Mouse (Mus musculus) left cerebral cortex, adult 11 months (tissue): ENCODE results near the gene Cep83.
"Not testable (repeated sequence)": the region's sequence is repeated elsewhere in the genome, so short reads cannot be mapped to it uniquely, and the experiment has no call there.

Experiments
- DNase-seq: peaks from one replicate; pipeline ENCODE4 v3.0.0; 2022; ENCODE audit warnings: low spot score

The Cep83 gene

DNA sequence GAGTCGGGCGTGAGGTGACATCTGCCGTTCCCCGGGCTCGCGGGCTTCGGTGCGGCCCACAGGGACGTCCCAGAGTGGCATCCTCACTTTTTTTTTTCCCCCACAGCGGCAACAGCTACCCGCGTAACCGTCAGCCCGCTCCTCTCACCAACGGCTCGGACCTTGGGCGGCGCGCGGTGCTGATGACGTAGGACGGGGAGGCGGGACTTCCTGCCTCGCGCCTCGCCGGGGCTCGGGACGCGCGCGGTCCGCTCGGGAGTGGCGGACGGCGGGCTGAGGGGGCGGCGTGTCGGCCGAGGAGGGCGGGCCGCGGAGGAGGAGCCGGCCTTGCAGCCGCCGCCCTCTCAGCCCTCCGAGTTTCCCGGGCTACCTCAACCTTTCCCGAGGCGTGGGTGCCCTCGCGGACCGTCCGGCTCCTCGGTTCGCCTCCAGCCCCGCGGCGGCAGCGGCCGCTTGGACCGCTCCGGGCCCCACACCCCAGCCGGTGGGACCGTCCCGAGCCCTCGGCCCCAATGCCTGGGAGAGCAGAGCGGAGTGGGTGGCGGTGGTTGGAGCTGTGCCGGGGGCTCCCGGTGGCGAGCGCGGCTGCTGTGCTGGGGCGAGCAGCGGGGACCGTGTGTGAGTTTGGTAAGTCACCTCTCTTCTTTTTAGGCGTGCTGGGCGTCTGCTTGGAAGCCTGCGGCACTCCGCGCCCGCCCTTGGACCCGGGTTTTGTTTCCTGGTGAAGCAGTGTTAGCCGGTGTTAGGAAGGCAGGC lies at the start of gene Cep83:
Gene Cep83 (plus strand): TSS at position 235 of the 756 bp plus-strand sequence.
- peak; percentile 84 for DNase-seq

- no peak for DNase-seq
Observed at GRCm38 (mm10) chr10:94639281-94639680, 49.2 kb upstream of the Cep83 start.

DNA sequence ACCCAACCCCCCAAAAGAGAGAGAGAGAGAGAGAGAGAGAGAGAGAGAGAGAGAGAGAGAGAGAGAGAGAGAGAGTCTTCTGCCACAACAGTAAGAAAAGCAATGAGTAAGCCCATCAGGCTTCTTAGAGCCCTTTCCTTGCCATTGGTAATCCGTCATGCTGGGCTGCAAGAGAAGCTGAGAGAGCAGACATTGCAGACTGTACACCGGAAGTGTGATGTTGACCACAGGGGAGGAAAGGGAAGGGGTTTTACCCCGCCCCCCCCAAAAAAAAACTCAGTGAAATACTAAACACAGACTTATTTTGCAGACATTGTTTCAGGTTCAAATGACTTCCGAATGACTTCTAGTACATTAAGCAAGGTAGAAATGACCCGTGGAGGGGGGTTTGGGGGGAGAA lies 48.4 kb upstream of the Cep83 start:
- DNase-seq, result no peak

DNA sequence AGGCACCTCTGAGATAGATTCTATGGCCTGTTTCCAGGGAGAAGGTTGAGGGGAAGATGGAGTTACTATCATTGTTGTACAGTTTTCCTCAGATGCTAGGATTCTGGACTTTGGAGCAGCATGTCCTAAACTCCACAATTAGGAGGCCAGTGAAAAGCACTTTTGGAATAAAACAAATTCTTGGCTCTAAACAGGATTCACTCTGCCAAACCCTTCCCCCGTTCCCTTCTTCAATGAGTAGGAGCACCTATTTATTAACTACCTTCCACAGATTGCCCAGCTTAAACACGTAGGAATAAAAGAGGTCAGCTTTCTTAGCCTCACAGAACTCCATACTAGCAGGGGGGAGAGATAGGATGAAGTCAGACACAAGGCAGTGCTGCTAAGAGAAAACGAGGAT lies 24.4 kb upstream of the Cep83 start:
- DNase-seq, result no peak

- DNase-seq, result no peak
Observed at GRCm38 (mm10) chr10:94664455-94664854, 24.0 kb upstream of the Cep83 start.

- DNase-seq, result no peak
Observed at GRCm38 (mm10) chr10:94668147-94668546, 20.3 kb upstream of the Cep83 start.

GRCm38 (mm10) chr10:94687801-94688419 lies 544 bp upstream of the Cep83 start:
- peak; percentile 37 for DNase-seq

- DNase-seq, result no peak
Observed at GRCm38 (mm10) chr10:94689176-94689510, 689 bp downstream of the Cep83 start.

- DNase-seq, result no peak
Observed at GRCm38 (mm10) chr10:94690376-94690775, 1.9 kb downstream of the Cep83 start.

- DNase-seq, result no peak
Observed at GRCm38 (mm10) chr10:94692163-94692562, 3.7 kb downstream of the Cep83 start.

DNA sequence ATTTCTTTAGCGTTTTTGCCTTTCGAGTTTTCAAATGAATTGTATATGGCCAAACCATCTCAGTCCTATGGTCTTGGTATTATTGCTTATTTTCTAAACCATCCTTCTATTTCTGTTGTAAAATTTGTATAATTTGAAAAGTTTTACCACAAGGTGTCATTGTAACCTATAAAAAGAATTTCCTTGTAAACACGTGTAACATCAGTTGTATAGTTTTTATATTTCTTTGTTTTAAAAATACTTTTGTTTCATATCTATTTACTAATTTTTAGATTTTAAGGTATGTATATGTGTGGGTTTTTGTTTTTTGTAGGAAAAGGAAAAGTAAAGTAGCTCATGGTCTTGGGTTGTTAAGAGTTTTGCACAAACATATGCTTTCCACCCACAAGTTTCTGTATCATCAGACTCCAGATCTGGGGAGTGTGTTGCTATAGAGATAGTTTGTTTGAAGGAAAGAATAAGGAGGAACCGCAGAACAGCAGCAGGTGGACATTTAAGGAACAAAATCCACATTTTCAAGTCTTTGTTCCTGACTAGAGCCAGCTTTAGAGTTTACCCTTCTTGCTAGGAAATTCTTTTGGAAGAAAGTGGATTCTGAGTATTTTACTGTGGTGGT lies 17.3 kb downstream of the Cep83 start:
- no peak for DNase-seq

- DNase-seq, result no peak
Observed at GRCm38 (mm10) chr10:94706695-94707094, 18.2 kb downstream of the Cep83 start.

- DNase-seq, result no peak
Observed at GRCm38 (mm10) chr10:94709622-94710319, 21.3 kb downstream of the Cep83 start.

- DNase-seq, result no peak
Observed at GRCm38 (mm10) chr10:94710320-94710695, 21.9 kb downstream of the Cep83 start.

GRCm38 (mm10) chr10:94720300-94720699 lies 31.8 kb downstream of the Cep83 start:
- no peak for DNase-seq

GRCm38 (mm10) chr10:94728053-94728452 lies 39.6 kb downstream of the Cep83 start:
- not testable (repeated sequence) for DNase-seq

GRCm38 (mm10) chr10:94730445-94730844 lies 42.0 kb downstream of the Cep83 start:
- no peak for DNase-seq

GRCm38 (mm10) chr10:94734829-94735228 lies 46.4 kb downstream of the Cep83 start:
- DNase-seq, result no peak

DNA sequence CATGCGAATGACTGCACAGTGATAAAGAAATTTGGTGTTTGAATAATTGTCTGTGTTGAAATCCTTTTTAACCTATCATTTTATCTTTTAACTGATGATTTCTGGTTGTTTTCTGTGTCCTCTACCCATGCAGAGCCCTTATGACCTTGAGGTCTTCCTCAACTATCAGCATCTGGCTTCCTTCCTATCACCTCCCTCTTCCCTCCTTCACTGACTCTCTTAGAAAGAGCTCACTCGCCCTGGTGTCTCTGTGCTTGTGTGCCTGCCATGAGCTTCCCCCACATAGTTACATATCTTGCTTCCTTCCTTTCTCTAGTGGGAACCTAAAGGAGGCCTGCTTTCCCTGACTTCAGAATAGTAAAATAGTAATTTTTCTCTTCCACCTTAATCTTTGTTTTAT lies 51.8 kb downstream of the Cep83 start:
- no peak for DNase-seq

DNA sequence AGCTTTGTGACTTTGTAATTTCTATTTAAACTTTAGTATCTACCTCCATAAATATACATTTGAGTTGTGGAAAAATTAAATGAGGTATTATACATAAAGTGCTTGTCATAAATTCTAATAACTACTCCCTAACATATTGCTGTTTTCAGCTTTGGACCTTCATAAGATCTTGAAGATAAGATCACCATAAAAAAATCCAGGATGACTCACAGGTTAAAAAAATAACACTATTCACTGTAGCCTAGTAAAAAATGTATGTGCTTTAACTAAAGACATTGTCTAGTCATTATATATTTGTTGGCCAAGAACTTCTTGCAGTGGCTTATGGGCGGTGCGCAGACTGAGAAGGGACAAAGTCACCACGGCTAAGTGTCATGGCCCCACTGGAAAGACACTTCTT lies 53.0 kb downstream of the Cep83 start:
- DNase-seq, result no peak

GRCm38 (mm10) chr10:94747011-94747410 lies 58.6 kb downstream of the Cep83 start:
- DNase-seq, result no peak

DNA sequence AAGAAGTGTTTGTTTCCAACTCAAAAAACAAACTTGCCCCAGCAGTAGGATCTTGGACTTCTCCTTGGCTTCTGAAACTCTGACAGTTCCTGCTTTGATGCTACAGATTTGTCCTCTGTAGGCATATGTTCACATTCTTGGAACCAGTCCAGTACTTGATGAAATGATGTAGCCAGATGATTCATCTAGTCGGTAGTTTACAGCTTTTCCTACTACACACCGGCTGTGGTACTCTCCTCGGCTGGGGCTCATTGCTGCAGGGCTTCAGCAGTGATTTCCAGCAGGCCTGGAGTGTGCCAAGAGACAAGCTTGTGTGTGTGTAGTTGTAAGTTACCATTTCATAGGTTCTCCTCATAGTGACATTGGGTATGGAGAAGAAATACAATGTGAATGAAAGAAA lies 83.0 kb downstream of the Cep83 start:
- peak; percentile 24 for DNase-seq

DNA sequence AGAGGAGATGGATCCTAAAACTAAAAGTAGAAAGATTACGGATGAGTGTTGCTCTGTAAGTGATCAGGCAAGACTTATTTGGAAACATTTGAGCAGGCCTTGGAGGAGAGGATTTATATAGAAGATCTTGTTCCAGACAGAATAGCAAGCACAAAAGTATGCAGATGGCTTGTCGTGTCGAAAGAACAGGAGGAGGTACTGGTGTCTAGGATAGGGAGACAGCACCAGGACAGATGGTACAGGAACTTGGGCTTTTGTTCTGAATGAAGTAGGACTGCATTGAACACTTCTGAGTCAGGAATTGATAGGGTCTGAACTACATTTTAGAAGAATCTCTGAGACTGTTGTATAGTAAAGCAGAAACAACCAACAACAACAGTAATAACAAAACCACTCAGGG lies 89.1 kb downstream of the Cep83 start:
- no peak for DNase-seq
